Mouse (Mus musculus) monocyte, adult 5-6 weeks (primary cell): ENCODE results near the gene Clec16a. TPM values are rescaled to one million over a fixed set of nuclear protein-coding genes. Genes with fewer than 3 reads are reported as not detected.

Source experiments
- ATAC-seq: fragments of 153-309, 156-312 bp; replicated peaks from 2 replicates; pipeline ENCODE4 v1.8.0; 2017; ENCODE audit warnings: mild to moderate bottlenecking; ENCODE audit not compliant: low TSS enrichment, insufficient number of reproducible peaks, severe bottlenecking, poor library complexity, low FRiP score
- total RNA-seq: library from RNA; stranded (forward); fragments of 200-1000, 200-491, 200-594 nt; gene quantifications from 3 replicates; pipeline ENCODE4 v1.2.3, GENCODE M21; 2017

The Clec16a gene
- total RNA-seq, 1 experiment from 2014 or later, result 14.0 TPM

DNA sequence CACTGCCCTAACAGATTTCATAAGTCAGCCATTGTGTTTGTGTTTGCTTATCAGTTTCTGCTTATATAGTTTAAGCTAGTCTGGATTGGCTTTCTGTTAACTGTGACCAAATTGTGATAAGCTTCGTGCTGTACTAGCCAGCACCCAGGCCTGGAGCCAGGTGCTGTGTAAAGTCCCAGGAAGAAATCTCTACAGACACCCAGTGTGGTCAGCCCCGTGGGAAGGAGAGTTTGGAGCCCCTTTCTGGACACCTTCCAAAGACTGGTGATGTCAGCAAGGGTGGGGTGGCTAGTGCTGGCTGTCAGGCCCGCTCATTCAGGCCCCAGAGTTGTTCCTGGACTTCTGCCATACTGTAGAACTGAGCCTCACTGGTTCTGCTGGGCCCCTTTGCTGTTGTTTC, 83.8 kb downstream of the Clec16a start:
- ATAC-seq, result no peak

DNA sequence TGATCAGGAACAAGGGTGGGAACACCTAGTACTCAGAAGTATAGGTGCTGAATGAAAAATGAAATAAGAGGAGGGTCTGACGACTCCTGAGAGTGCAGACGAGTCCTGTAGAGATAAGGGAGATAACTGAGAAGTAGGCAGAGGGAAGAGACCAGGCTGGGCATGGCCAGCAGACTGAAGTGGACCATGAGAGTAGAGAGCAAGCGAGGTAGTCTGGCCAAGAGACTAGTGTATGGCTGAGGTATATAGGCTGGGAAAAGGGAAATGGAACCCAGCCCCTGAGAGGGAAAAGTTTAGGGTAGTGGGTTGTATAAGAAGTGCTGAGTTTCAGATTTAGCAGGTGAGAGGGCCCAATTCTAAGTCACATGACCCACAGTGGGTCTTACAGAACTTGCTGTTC, 84.2 kb downstream of the Clec16a start:
- ATAC-seq, result no peak

DNA sequence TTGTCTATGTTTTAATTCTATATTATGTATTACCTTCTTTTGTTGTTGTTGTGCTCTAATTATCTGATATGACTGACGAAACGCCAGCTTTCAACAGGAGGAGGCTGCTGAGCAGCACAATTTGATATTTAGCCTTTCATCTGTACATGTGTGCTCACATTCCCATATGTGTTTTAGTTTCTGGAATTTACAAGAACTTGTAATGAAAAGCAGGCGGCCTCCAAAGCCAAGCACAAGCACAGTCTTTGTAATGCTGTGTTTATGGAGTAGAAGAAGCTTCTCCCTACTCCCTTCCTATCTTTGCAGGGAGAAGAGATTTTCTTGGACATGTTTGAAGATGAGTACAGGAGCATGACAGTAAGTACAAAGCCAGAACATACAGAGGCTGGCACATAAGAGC, 89.8 kb downstream of the Clec16a start:
- ATAC-seq, result no peak

DNA sequence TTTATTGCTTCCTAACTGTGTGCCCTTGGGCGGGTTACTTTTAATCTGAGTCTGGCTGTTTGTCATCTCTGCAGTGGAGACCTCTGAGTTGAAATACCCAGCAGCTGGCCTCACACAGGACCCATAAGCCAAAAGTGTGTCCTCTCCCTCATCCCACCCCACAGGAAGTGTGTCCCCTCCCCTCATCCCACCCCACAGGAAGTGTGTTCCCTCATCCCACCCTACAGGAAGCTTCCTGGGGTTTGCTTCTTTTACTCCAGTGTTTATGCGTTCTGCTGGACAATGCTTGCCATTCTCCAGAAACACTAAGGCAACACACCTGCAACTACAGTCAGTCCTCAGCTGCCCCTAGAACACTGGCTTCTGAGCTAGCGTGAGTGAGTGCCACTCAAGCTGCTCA, 92.8 kb downstream of the Clec16a start:
- no peak for ATAC-seq

DNA sequence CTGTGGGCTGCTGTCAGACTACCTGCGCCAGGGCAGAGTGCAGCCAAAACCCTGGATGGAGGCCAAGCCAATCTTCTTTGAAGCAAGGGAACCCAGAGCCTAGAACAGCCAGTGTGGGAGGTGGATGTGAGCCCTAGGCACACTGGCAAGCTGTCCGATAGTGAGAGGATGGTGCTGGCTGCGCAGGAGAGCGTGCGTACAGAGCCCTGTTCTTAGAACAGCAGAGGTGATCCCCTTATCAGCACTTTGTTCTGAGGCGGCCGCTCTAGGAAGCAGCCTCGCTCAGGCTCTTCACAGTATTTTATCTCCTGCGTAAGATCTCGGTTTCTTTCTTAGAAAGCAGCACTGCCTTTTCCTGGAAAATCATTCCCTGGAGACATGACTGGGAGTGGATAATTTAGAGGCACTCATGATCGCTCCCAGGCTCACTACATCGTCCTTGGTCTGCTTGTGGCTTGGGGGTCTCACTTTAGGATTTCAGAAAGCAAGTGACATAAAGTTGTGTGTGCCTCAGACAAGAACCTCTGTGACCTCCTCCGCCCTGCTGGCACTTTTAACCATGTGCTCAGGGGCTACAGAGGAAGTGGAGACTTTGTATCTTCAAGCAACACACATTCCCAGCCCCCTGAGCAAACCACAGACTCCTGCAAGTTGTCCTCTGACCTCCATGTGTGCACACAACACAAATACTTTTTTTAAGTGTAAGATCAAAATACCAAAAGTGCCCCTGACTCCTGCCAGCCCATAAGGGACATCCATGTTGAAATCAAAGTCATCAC, 94.2 kb downstream of the Clec16a start:
- ATAC-seq, result no peak

DNA sequence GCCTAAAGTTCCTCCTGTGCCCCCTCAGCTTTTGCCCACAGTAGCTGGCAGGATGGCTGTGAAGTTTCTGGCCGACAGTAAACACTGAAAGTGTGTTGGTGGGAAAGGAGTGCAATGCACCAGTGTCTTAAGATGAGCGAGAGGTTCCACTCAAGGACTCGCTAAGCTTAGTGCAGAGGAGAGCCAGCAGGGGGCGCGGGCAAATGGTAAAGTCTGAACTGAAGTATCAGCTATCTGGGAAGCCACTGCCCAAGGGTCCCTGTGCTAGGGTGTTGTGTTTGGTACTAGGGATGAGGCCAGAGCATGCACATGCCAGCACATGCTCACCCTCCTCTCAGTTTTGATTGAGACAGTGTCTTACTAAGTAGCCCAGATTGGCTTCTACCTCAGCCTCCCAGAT, 94.9 kb downstream of the Clec16a start:
- ATAC-seq, result peak; percentile 61

DNA sequence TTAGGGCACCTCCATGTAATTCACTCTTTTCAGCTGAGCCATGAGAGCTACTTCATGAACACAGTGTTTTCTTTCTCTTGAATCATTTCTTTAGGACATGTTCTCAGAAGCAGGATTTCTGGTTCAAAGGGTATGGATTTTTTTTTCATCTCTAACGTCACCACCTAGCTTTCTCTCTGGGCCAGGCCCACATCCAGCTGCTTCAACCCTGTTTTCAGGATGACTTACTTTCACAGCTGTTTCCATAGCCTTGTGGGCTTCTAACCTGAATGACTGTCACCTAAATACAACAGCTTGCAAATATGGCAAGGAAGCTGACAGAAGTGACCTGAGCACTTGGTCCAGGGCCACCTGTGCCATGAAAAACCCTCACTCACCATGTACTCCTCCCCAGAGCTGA, 96.0 kb downstream of the Clec16a start:
- ATAC-seq, result no peak

DNA sequence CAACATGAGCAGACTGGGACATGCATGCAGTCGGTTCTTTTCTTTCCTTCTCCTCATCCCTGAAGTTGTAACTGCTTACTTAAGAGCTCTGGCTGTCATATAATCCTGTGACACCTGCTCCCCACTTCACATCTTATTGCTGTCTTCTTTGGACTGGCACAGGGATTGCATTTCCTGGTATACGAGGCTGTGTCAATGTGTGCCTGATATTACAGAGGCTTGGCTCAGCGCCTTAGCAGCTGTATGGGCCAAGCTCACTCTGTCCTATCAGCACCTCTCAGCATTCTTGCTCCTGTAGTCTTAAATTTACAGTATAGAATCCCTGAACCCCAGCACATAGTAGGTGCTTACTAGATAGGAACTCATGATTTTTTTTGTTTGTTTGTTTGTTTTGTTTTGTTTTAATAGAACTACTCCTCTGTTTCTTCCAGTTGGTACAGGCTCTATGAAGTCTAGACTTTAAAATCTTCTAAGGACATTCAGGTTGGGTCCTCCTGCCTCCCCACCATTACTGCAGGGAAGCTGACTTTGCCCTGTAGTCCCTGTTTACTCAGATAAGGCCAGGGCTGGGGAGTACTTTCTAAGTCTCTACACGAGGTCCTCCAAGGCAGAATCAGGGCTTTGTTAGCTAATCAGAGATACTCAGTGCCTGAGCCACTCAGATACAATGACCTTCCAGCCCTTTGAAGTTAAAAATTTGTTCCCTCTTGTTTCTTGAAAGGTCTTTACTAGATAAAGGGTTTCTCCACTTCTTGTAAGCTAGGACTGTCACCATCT, 97.9 kb downstream of the Clec16a start:
- no peak for ATAC-seq

DNA sequence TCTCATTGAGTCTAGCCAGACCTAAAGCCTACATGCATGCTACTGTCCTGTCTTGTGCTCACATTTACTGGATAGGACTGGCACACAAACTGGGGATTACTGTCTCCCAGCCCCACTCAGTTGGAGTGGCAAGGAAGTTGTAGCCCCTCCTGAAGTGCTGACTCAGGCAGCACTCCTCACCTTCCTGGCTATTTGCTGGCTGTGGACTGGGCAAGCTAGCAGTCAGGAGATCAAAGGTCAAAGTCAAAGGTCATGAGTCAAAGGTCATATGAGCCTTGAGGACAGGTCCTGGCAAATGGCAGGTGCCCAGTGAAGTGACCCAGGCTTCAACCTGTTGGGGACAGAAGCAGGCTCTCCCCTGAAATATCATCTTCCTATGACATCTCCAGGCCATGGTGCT, 99.1 kb downstream of the Clec16a start:
- ATAC-seq, result no peak

DNA sequence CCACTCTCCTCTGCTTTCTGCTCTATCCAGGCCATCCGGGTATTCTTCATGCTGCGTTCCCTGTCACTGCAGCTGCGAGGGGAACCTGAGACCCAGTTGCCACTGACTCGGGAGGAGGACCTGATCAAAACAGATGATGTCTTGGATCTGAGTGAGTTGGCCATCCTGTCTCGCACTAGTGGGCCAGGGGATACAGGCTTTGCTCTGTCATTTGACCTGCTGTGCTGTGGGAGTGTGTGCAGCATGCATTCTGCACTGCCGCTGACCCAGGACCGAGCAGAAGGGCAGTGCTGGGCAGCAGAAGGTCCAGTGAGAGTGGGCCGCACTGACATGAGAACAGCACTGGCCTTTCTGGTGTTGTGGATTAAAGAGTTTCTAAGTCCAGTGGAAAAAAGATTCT, 99.6 kb downstream of the Clec16a start:
- ATAC-seq, result no peak

DNA sequence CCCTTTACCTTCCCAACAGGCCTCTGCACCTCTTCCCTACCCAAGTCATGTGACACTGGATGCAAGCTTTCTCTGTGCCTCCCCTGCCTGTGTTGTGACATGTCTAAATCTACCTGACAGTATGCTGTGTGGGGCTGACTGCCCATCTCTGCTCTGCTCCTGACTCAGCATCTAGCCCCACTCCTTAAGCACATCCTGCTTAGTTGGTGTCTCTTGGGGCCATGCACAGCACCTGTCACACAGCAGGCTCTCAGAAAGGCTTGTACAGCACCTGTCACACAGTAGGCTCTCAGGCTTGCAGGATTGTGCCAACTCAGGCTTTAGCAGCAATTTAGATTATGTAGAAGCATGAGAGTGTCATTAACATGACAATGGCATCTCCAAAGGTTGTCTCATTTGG, 106.7 kb downstream of the Clec16a start:
- 0 out of 2 replicates have a peak, but pooled peaks have one; percentile 16 for ATAC-seq

DNA sequence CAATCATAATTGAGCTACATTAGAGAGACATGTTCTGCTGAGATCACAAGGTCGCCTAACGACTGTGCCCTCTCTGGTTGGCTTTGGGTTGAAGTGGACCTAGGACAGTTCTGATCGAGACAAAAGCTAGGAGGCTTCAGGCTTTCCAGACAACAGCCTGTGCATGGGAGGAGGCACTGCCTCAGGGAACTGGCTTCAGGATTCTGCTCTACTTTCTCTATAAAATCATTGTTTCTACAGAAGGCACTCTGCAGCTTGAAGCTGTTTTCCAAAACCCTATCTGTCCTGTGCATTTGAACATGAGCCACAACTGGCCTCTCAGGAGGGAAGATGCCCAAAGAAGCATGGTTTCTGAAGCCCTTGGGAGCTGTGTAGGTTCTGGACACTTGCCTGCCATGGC, 107.8 kb downstream of the Clec16a start:
- no peak for ATAC-seq

DNA sequence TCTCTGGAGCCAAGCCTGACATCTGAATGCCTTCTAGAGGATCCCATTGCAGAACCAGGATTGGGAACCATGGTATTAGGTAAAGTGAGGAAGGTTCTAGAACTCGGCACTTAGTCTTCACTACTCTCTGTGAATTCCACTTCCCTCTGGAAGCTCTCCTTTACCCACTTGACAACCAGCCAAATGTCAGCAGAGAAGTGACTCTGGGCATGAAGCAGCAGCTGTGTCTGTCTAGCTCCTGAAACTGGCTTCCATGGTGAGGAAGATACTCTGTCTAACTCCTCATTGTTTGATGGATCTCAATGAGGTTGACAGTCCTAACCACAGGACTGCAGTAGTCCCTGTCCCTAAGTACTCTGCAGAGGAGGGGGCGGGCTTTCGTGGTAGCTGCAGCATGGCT, 110.1 kb downstream of the Clec16a start:
- no peak for ATAC-seq

DNA sequence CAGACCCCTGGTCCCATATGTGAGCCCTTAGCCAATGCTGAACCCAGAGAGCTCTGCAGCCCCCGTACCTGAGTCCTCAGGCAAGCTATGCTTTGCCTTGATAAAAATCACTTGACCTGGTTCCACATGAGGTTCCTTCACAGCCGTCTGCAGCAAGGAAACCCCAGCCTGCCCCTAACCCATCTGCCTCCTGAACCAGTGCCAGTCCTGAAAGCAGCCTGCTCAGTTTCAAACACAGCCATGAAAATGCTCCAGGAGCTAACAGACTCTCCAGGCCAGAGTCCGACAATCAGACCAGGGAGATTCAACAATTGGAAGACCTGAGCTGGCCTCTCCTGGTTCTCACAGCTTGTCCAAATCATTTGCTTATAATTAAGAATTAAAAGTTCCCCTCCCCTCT, 110.8 kb downstream of the Clec16a start:
- ATAC-seq, result no peak

DNA sequence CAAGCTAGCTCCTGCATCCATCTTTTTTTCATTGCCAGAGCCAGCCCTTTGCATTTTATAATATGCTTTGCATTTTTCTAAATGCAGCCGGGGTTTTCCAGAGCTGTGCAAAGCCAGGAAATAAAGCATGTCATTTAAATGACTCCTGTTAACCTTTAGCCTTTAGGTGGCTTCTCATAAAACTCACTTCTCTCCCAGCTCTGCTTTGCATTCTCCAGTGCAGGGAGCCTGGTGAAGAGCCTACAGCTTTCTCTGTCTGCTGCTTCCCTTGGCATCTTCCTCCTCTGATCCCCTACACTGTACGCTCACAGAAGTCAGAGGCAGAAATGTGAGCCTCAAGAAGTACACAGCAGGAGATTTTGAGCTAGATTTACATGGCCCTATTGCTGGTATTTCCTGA, 111.3 kb downstream of the Clec16a start:
- no peak for ATAC-seq

DNA sequence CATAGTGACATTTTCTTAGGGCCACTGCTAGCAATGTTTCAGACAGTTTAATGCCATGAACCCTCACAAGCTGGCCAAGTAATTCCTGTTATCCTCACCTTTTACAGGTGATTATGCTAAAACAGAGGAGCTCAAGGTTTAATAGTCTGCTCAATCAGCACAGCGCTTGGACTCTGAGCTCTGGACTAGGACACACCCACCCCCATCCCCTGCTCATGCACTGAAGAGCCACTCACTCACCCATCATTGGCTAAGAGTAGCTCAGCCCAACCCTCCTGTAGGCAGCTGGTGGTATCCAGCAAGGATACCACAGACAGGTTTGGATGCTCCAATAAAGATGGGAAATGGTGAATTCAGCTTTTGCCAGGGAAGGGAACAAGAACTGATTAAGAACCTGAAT, 111.8 kb downstream of the Clec16a start:
- ATAC-seq, result no peak

DNA sequence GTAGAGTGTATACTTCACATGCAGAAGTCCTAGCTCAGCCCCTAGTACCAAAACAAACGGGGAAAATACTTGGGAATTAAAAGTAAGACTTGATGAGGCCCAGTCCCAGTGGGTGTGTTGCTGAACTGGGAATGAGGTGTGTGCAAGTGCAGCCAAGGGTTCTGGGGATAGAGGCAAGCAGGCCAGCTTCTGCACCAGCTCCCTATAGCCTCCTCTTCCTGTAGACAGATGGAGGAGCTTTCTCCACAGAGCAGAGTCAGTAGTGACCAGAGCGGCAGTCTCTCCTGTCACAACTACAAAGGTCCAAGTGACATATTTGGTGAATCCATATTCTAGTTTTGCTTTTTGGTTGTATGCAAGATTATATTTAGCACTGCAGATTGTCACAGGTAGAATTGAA, 114.1 kb downstream of the Clec16a start:
- ATAC-seq, result no peak

DNA sequence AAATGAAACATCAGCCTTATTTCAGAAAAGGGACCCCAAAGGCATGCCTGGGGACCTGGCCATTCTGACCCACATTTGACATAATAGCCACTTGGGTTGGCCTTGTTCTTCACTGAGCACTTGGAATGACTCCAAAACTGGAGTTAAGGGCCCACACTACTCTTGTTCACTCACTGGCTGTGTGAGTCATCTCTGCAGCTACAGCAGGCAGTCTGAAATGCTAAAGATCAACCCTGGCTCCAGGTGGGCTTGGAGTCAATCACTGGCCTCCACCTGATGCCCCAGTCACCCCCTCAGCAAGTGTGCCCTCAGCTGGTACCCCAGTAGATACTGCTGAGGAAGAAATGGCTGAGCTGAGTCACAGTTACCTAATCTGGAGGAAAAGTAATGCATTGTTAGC, 115.4 kb downstream of the Clec16a start:
- no peak for ATAC-seq

DNA sequence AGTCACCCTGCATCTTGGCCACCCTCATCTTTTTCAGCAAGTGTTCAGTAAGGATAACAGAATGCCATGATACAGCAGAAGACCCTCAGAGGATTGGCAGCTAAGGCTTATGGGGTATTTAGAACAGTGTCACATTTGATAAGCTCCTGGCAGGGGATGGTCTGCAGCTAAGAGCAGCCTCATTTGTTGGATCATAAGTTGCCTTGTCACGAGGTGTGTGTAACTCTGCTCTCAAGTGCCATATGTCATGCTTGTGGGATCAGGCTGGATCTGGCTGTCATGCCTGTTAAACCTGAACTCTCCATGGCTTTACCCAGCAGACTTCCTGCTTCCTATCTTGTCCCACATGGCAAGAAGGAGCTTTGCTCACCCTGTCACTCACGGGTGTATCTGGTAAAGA, 116.2 kb downstream of the Clec16a start:
- ATAC-seq, result no peak
